Mouse (Mus musculus) layer of hippocampus, postnatal 10 days (tissue): ENCODE data around the gene Prap1. TPM values are rescaled to one million over a fixed set of nuclear protein-coding genes. Genes with fewer than 3 reads are reported as not detected.

Experiments
- DNase-seq, 2 experiments: peaks; one replicate each; pipeline ENCODE4 v3.0.0; 2021; ENCODE audit warnings: low spot score in 2 of 2
- long read RNA-seq: library from polyadenylated mRNA; stranded (forward); transcript quantifications from one replicate; pipeline ENCODE4 v2.0.0, GENCODE M21; 2023
- total RNA-seq, 2 experiments: library from RNA; stranded (reverse); gene quantifications; 2 replicates each; pipeline ENCODE4 v1.2.3; 2021

The Prap1 gene
- not detected for total RNA-seq
- long read RNA-seq, result 0 reads

DNA sequence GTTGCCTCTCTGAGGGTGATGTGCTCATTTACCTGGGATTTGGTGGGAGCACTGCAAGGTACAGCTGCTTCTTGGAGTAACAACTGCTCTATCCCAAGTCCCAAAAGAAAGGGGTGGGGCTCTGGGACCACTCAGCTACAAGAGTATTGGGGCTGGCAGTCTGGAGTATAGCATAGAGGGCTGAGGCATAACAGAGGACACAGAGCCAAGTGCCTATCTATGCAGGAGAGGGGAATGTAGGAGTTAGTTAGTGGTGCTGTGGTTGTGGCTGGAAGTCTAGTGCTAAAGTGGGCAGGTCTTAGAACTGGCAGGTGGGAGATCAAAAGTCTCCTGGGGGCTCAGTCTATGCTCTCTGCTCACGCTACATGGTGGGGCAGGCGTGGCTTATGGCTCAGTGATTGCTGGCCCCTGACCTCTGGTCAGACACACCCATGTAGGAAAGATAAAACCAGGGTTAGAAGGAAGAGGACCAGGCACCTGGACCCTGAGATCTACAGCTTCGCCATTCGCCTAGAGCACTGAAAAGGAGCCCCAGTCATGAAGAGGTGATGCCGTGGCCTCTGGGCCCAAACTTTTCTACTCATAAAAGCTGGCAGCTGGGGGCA is at the start of gene Prap1:
Prap1 (plus strand) TSS at position 472 of the 605 bp plus-strand sequence.
- DNase-seq, result no peak

DNA sequence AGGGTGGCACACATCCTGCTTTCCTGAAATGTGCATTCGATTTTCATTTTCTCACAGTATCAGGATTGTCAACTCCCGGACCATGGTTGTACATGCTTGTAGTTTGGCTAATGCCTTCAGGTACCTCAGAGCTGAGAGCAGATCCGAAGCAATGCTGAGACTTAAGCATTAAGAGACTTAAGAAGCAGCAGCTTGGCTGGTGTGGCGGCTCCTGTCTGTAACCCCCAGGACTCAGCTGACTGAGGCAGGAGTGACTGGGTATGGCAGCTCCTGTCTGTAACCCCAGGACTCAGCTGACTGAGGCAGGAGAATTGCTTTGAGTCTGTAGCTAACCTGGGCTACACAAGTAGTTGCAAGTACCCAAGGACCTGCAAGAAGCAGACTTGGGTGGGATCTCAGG is 47.6 kb upstream of the Prap1 start:
- no peak for DNase-seq

DNA sequence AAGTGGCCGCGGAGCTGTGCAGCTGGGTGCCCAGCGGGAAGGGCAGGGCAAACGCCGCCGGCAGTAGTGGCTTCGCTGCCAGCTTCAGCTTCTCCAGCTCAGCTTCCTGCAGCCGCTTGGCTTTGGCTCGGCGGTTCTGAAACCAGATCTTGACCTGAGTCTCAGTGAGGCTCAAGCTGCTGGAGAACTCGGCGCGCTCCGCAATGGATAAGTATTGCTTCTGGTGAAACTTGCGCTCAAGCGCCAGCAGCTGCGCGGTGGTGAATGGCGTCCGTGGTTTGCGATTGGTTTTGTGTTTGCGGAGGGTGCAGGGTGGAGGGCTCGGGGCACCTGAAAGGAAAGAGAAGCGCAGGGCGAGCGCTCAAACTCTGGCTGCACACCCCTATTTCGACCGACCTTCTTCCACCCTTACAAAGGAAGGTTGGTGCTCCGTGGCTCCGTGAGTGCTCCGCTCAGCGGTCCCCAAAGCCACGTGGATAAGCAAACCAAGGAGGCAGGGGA is 45.3 kb upstream of the Prap1 start:
- no peak for DNase-seq

DNA sequence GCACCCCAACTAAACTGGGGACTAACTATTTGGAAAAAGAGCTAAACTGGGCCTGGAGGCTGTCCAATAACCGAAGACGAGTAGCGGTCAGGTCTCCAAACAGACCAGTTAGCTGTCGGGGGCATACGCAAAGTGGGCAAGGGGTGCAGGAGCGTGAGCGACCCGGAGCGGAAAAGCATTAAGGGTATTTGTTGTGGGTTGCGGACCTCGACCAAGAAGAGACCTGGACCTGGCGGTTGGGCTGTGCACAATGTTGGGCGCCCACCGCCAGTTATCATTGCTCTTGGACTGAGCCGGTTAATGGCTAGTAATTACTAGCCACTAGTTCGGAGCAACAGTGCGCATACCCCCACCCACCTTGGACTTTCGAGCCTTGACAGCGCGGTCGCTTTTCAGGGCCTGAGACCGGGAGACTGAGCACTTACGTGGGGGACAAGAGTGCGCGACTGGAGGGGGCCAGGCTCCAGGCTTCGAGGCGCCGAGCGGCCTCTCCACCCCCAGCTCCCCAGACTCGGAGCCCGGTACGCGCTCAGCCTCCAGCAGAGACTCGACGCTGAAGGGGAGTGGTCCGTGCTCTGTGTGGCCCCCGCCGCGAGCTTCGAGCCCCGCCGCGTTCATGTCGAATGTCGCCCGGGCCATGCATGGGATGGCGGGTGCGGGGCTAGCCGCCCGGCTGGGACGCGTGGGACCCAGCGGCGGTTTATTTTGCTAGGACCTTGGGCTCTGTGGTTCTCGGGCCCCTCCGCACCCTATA is 44.7 kb upstream of the Prap1 start, which contains the start of gene Msx3:
Msx3 (minus strand) TSS at position 729 of the 754 bp plus-strand sequence.
- no peak for DNase-seq

DNA sequence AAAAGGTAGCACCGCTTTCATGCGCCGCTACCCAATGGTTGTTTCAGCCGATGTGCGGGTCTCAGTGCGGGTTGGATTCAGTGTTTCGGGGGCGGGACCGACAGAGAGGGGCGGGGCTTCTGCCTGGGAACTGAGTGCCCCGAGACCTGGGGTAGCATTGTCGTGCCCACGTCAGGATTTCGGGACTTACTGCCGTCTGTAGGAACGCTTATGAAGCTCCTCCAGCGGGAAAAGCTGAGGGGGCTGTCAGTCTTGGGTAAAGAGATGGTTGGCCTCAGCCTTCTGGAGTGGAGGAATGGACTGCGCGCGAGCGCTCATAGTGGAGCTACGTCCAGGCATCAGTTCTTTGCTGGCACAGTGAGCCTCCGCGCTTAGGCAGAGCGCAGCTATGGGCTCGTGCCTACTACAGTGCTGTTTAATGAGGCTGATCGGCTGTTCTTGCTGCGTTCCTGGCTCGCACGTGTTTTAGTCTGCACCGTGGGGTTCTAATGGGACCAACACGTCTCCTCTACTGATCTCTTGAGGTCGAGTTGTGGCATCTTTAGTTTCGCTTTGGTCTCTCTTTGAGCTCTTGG is 44.0 kb upstream of the Prap1 start:
- peak in 1 of 2 experiments; percentile 37 for DNase-seq

DNA sequence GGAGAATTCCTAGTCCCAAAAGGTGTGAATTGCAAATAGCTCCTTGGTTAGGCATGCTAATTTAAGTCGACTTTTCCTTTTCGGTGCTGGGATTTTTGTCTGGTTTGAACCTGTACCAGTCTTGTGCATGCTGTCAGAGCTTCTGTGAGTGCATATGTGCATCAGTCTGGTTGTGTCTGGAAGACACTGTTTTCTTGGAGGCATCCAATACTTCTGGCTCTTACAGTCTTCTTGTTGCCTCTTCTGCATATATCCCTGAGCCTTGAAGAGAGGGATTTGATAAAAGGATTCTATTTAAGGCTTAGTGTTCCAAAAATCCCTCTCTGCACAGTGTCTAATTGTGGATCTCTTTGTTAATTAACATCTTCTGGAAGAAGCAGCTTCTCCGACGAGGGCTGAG is 39.1 kb upstream of the Prap1 start:
- DNase-seq, result no peak

DNA sequence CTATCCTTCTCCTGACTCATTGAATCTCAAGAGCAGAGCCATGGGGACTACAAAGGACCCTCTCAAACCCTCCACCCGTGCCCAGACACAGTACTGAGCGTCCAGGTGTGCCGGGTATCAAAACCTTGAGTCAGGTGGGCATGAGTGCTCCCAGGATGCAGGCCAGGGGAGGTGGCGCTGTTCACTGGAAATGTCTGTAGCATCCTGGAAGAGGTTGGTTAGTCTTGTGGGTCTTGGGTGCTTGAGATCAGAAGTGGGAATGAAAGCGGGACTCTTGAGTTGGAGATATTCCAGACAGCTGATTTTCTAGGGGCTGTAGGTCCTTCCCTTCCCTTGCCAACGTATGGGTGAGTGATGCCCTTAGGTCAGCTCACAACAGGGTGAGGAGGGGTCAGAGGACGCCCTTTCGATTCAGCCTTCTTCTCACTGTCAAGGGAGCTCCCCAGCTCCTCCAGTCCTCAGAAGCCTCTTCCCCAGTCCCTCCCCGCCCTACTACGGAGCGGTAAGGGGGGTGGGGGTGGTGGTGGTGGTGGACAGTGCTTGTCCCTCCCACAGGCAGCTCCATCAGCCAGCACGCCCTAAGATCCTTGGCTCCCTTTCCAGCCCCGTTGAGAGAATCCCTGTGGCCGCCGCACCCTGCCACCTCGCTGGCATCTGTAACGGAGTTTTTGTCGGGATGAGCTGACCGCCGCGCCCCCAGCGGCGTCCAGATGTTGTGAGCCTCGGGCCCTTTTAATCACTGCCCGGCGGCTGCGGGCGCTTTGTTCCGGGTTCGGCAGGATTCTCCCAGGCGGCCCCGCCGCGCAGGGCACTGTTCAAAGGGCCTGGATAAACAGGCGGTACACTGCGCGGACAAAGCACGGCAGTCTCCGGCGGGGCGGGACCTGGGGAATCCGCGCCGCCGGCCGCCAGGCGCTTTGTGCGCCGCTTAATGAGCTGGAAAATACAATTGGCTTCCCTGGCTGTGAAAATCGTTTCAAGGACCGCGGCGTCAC is 35.5 kb upstream of the Prap1 start:
- DNase-seq, result no peak

DNA sequence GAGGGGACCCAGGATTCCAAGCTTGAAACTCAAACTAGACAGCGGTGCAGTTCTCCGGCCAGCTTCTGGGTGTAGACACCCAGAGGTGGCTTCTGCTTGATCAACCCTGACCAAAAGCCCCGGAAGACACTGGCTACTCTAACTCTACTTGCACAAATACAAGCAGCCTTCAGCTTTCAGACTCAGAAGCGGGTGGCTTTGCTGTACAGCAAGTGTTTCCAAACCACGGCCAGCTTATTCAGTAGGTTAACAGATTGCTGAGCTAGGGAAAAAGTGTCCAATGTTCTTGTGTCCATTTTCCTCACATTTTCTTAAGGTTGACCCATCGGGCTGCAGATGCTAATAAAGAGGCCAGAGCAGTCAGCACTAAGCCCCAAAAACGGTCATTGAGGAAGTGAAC is 34.7 kb upstream of the Prap1 start:
- DNase-seq, result no peak

DNA sequence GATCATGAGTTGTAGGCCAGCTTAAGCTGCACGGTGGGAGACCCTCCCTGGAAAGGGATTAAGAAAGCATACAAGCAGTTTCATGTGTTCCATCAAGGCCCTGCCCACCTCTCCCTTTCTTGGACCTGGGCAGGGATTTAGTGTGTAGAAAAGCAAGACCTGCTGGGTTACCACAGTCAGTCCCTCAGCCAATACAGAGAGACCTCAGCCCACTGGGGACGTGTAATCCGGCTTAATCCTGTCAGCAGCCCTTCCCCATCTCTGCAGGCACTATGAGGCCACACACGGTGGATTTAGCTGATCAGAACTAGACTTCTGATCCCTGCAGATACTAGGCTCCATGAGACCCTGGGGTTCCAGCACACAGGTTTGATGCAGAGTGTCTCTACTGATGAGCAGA is 33.6 kb upstream of the Prap1 start:
- no peak for DNase-seq

DNA sequence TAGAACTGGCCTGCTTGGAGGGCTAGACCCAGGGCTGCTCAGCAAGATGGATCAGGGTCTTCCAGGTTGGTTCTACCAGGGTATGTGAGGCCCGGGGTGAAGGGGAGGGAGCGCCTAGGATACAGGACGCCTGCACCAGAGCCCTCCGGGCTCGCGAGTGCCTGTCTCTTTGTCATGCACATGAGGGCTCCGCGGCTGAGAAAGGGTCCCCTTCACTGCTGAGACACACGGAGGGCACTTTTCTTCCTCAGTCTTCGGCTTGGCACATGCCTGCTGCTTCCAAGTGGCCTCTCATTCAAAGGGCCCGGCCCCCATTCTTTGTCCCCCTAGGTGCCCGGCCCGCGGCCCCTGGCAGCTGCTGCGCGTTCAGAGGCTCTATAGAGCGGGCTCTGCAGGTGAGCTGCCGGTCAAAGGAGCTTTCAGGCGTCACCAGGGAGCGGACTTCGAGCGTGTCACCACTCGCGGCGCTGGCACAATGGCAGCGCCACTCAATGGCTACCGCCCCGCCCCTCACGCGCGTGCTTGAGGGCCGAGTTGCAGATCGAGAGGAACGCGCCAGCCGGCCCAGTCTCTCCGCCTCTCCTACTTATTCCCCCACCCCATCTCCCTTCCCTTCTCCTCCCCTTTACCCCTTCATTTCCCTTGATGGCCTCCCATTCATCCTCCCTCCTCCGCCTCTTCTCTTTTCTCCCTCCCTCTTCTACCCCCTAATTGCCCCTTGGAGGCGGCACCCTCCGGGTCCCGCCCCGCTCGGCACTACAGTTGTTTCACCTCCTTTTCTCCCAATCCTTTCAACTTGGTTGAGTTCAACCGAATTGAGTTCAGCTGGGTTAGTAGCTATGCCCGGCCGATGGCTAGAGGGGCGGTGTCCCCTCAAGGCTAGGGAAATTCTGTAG is 32.0 kb upstream of the Prap1 start:
- no peak for DNase-seq

DNA sequence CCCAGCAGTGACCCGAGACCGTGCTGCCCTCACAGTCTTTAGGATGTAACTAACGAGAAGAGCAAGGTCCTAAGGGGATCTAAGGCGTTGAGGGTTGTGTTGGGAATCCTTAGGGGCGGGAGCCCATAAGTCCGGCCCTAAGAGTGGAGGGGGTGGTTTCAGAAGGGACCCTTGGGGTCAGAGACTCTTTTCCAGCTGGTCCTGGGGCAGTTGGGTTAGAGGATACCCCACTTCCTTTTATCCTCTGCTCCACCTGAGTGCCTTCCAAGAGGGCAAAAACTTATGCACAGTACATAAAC is 31.4 kb upstream of the Prap1 start:
- DNase-seq, result no peak

DNA sequence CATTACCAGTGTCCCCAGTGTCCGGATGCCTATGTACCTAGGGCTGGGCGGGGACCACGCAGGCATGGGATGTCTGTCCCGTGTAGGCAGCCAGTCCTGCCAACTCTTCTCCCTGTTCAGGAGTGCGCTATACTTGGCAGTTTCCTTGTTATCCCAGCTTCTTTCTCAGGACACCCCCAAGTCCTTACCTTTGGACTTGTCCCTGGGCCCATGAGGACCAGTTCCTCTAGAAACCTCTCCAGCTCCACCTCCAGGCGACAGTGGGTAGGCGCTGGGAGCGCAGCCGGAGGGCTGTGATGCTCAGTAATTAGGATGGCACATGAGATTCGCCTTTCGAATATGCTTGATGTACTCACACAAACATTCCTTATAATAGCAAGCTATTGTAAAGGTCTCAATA is 30.9 kb upstream of the Prap1 start:
- DNase-seq, result peak; percentile 55 to 57

DNA sequence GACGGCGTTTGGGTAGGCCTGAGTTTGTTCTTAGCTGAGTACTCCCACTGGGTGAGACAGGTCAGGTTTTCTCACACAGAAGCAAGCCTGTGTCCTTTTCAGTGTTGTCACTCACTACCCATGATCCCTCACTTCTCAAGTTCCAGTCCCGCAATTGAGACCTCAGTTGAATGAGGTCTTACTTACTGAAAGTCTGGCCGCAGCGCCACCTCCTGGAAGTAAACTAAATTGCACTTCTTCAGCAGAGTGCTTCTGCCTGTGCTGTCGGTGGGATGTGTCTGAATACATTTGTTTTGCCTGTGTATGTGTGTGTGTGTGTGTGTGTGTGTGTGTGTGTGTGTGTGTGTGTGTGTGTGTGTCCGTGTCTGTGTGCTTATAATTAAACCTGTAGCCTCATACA is 30.1 kb upstream of the Prap1 start:
- peak; percentile 83 to 85 for DNase-seq

DNA sequence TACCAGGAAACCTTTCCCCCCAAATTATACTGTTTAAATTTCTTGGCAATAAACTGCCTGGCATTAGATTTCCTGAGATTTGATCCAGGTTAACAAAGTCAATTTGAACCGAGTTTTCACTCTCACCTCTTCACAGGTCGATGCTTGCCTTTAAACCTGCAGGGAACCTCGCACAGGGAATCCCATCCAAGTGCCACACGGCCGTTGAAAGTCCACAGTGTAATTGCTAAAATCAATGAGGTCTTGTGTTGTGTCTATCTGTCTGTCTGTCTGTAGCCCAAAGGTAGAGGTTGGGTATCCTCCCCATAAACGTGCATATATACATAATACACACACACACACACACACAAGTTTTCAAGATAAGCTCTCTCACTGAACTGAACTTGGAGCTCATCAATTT is 25.8 kb upstream of the Prap1 start:
- DNase-seq, result no peak

DNA sequence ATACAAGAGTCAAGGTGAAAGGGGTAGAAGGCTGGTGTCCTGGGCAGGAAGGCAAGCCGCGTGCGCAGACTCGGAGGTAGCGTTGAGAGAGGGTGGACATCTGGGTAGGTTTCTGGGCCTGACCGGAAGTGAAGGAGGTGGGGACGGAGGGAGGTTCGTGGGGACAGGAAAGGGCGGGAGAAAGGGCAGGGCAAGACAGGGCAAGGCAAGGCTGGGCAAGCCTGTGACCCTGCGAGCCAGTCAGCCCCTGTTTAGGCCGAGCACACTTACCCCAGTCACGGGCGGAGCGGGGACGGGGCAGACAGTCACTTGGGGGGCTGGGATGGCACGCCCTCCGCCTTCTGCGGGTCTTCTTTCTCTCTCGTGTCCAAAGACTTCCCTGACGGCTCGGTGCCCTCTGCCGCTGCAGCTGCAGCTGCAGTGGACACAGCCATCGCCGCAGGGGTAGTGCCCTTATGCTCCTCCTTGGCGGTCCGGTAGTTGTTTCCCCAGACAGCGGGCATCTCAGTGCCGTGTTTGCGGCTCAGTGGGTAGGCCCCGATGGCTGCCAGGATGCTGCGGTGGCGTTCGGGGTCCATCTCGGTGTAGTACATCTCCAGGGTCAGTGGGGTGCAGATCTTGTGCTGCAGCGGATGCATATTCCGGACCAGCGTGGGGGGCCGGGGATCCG is 23.0 kb upstream of the Prap1 start:
- no peak for DNase-seq

DNA sequence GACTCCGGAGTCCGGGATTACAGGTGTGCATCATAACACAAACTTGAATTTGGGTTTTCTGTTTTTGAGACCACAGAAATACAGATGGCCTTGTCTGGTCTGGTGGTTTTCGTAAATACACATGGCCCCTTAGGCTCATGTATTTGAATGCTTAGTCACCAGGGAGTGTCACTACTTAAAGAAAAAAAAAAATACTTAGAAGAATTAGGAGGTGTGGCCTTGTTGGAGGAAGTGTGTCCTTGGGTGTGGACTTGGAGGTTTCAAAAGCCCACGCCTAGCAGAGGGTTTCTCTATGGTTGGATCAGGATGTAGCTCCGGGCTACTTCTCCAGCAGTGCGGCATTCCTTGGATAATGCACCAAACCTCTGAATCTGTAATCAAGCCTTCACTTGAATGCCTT is 15.5 kb upstream of the Prap1 start:
- no peak for DNase-seq

DNA sequence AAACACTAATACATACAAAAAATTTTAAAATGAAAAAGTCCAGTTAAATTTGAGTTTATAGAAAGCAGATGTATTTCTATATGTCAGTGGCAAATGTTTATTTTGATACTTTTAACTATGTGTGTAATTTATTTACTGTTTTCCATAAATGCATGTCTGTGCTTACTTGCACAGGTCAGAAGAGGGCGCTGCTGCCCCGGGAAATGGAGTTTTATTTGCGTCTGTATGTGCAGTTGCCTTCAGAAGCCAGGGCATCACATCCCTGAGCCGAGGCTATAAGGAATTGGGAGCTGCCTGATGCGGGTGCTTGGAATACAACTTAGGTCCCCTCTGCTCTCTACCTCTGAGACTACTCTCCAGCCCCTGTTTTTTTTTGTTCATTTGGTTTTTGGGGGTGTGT is 14.5 kb upstream of the Prap1 start:
- peak; percentile 78 to 83 for DNase-seq

DNA sequence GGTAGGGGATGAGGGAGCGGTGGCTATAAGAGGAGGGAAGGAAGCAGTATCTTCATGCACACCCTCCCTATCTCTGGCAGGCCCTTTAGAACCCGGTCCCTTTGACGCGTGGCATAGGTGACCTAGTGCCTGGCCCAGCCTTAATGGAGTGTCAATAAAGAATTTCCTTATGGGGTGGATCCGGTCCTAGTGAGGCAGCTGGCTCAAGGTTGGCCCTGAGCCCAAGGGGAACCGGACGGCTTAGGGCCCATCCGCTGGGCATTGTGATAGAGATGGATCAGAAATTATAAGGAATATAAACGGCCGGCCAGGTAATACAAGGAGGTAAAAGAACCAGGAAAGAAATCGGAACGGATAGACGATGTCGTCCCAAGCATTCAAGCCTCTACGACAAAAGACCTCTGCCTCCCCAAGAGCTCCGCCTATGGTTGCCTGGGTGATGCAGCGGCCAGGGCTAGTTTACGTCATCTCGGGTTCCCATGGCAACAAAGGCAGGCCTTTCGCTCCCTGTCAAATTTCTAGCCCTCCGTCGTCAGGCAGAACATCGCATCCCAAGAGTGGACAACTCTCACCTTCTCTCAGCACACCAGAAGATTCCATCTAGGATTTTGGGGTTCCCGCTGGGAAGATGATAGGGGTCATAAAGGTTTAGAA is 12.6 kb upstream of the Prap1 start:
- DNase-seq, result peak; percentile 86 to 87
